Mouse (Mus musculus) forebrain, embryonic 11.5 days (tissue): Measurements from ENCODE around the gene Tmem214. TPM values are rescaled to one million over a fixed set of nuclear protein-coding genes. Genes with fewer than 3 reads are reported as not detected.

Source experiments
- ATAC-seq: fragments of 200-750 bp; cut with Nextera tagmentation; replicated peaks from 2 replicates; pipeline ENCODE4 v1.8.0; 2017; ENCODE audit warnings: moderate TSS enrichment; ENCODE audit not compliant: low FRiP score
- DNase-seq: peaks from one replicate; pipeline ENCODE4 v3.0.0-alpha.2; 2017; ENCODE audit warnings: low spot score
- H3K27ac ChIP-seq: fragments of 300-500 bp; sonication (generic); 2 replicates; pipeline ENCODE4 v1.5.1; 2014; ENCODE audit warnings: low read depth, low read length
- H3K27me3 ChIP-seq: fragments of 300-500 bp; sonication (generic); 2 replicates; pipeline ENCODE4 v1.6.1; 2014; ENCODE audit warnings: mild to moderate bottlenecking, low read length, mixed read lengths; ENCODE audit not compliant: control insufficient read depth, insufficient read depth
- H3K36me3 ChIP-seq: fragments of 300-500 bp; sonication (generic); 2 replicates; pipeline ENCODE4 v1.6.1; 2014; ENCODE audit warnings: mild to moderate bottlenecking, low read length, moderate library complexity, mixed read lengths; ENCODE audit not compliant: control insufficient read depth, insufficient read depth
- H3K4me1 ChIP-seq: fragments of 300-500 bp; sonication (generic); replicated peaks from 2 replicates; pipeline ENCODE4 v1.6.1; 2014; ENCODE audit warnings: low read length, mixed read lengths; ENCODE audit not compliant: control insufficient read depth, insufficient read depth
- H3K4me2 ChIP-seq: fragments of 300-500 bp; sonication (generic); 2 replicates; pipeline ENCODE4 v1.6.1; 2014; ENCODE audit warnings: low read depth, mild to moderate bottlenecking, low read length, moderate library complexity, mixed read lengths; ENCODE audit not compliant: severe bottlenecking
- H3K4me3 ChIP-seq: fragments of 300-500 bp; sonication (generic); 2 replicates; pipeline ENCODE4 v1.5.1; 2014; ENCODE audit warnings: low read depth, low read length
- H3K9ac ChIP-seq: fragments of 300-500 bp; sonication (generic); 2 replicates; pipeline ENCODE4 v1.6.1; 2014; ENCODE audit warnings: low read length
- H3K9me3 ChIP-seq: fragments of 300-500 bp; sonication (generic); 2 replicates; pipeline ENCODE4 v1.6.1; 2016; ENCODE audit warnings: low read length, mixed read lengths; ENCODE audit not compliant: control insufficient read depth
- WGBS: fragments of 180-500 bp; shearing (Covaris S2); extraction: QIAGEN DNeasy Blood & Tissue Kit; methylation state at CpG from one replicate; pipeline ENCODE4 v1.1.7; 2014; 5-methylcytosine and 5-hydroxymethylcytosine counted together
- polyA plus RNA-seq: library from polyadenylated mRNA; unstranded; fragments of >200 nt; fragmentation: Nextera tagmentation; extraction: Ambion mirVana; gene quantifications from 2 replicates; pipeline ENCODE4 v1.2.1, GENCODE M21; 2014

Gene Tmem214
- polyA plus RNA-seq, 1 experiment from 2014 or later = 49.8 TPM

- 86% methylated on average over 2 of the region's 2 CpGs for WGBS
These were observed 28.1 kb upstream of the Tmem214 start for GRCm38 (mm10) chr5:30839731-30840130.

GRCm38 (mm10) chr5:30841896-30842295 lies 25.9 kb upstream of the Tmem214 start:
- ATAC-seq (no peak), DNase-seq (no peak)
- 48% methylated on average over 3 of the region's 3 CpGs for WGBS

More at GRCm38 (mm10) chr5:30839731-30840130, 28.1 kb upstream of the Tmem214 start:
- H3K9me3 ChIP-seq = no peaks in the 10 kb centered on the region; the same call in 1 of the 2 replicates
- H3K4me1 ChIP-seq = no peaks in the 10 kb centered on the region
- no peak overlapping the region for H3K9ac ChIP-seq
- no peak overlapping the region for H3K4me2 ChIP-seq
- H3K27ac ChIP-seq = no peak overlapping the region
- no peaks in the 10 kb centered on the region for H3K27me3 ChIP-seq
- DNase-seq (no peak), ATAC-seq (no peak)
- H3K4me3 ChIP-seq = no peak overlapping the region
- no peaks in the 10 kb centered on the region; the same call in 1 of the 2 replicates for H3K36me3 ChIP-seq

GRCm38 (mm10) chr5:30849891-30850555 lies 17.8 kb upstream of the Tmem214 start:
- Histone ChIP-seq H3K9me3 (no peaks in the 10 kb centered on the region), H3K27me3 (no peaks in the 10 kb centered on the region), H3K36me3 (no peaks in the 10 kb centered on the region), H3K4me2 (no peak overlapping the region), H3K4me3 (no peak overlapping the region), H3K4me1 (no peaks in the 10 kb centered on the region), H3K27ac (no peak overlapping the region), H3K9ac (no peak overlapping the region)
- DNase-seq (no peak), ATAC-seq (no peak)
- WGBS = 68% methylated on average over 6 of the region's 6 CpGs

More at GRCm38 (mm10) chr5:30841896-30842295, 25.9 kb upstream of the Tmem214 start:
- Histone ChIP-seq H3K9me3 (no peaks in the 10 kb centered on the region; the same call in 1 of the 2 replicates), H3K36me3 (no peaks in the 10 kb centered on the region; the same call in 1 of the 2 replicates), H3K27me3 (no peaks in the 10 kb centered on the region), H3K4me1 (no peaks in the 10 kb centered on the region), H3K4me2 (no peak overlapping the region), H3K4me3 (no peak overlapping the region), H3K9ac (no peak overlapping the region), H3K27ac (no peak overlapping the region)

- 67% methylated on average over 2 of the region's 2 CpGs for WGBS
- no peak for ATAC-seq
- no peaks in the 10 kb centered on the region for H3K4me1 ChIP-seq
- no peak overlapping the region for H3K4me3 ChIP-seq
- H3K27ac ChIP-seq = no peak overlapping the region
- no peaks in the 10 kb centered on the region for H3K9me3 ChIP-seq
- H3K9ac ChIP-seq = no peak overlapping the region
- no peaks in the 10 kb centered on the region for H3K36me3 ChIP-seq
- no peaks in the 10 kb centered on the region for H3K27me3 ChIP-seq
- DNase-seq = no peak
- no peak overlapping the region for H3K4me2 ChIP-seq
These were observed 17.3 kb upstream of the Tmem214 start for GRCm38 (mm10) chr5:30850556-30850925.

- Histone ChIP-seq H3K36me3 (no peaks in the 10 kb centered on the region), H3K4me3 (no peak overlapping the region), H3K9me3 (no peaks in the 10 kb centered on the region), H3K27ac (no peak overlapping the region), H3K9ac (no peak overlapping the region), H3K4me1 (no peaks in the 10 kb centered on the region), H3K4me2 (no peak overlapping the region), H3K27me3 (no peaks in the 10 kb centered on the region)
- WGBS = 74% methylated on average over 4 of the region's 4 CpGs
- ATAC-seq (no peak), DNase-seq (no peak)
These were observed 14.3 kb upstream of the Tmem214 start for GRCm38 (mm10) chr5:30853522-30853921.

DNA sequence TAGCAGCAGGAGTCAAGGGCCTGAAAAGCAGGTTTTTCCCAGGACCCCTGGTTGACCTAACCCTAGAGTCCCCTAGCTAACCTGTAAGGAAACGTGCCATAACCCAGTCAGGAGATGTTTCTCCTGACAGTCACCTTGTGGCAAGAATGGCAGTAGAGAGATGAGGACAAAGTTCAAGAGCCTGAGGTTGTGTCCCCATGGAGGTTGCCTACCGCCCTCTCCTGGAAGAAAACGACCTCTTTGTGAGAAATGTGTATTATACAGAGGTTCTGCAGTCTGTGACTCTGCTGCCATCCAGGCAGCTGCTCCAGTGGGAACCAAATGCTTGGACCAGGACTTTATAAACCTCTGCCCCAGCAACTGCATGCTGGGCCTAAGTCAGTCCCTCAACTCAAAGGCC lies 12.1 kb upstream of the Tmem214 start:
- no peak overlapping the region for H3K9ac ChIP-seq
- DNase-seq (no peak), ATAC-seq (no peak)
- H3K27ac ChIP-seq = no peak overlapping the region
- H3K36me3 ChIP-seq = no peaks in the 10 kb centered on the region
- no peaks in the 10 kb centered on the region for H3K9me3 ChIP-seq
- H3K27me3 ChIP-seq = no peaks in the 10 kb centered on the region
- H3K4me3 ChIP-seq = no peak overlapping the region
- H3K4me2 ChIP-seq = no peak overlapping the region
- no peaks in the 10 kb centered on the region for H3K4me1 ChIP-seq
- WGBS = 58% methylated on average over 3 of the region's 3 CpGs

GRCm38 (mm10) chr5:30856124-30856523 lies 11.7 kb upstream of the Tmem214 start:
- WGBS = 79% methylated on average over 2 of the region's 2 CpGs
- H3K36me3 ChIP-seq = no peaks in the 10 kb centered on the region
- no peaks in the 10 kb centered on the region for H3K9me3 ChIP-seq
- DNase-seq = no peak
- no peak overlapping the region for H3K4me3 ChIP-seq
- no peak overlapping the region for H3K27ac ChIP-seq
- H3K27me3 ChIP-seq = no peaks in the 10 kb centered on the region
- no peaks in the 10 kb centered on the region for H3K4me1 ChIP-seq
- no peak overlapping the region for H3K9ac ChIP-seq
- ATAC-seq = no peak
- H3K4me2 ChIP-seq = no peak overlapping the region

- H3K9ac ChIP-seq = no peak overlapping the region
- H3K27me3 ChIP-seq = no peaks in the 10 kb centered on the region
- H3K4me1 ChIP-seq = no peaks in the 10 kb centered on the region
- H3K4me2 ChIP-seq = no peak overlapping the region
- H3K27ac ChIP-seq = no peak overlapping the region
- no peaks in the 10 kb centered on the region for H3K36me3 ChIP-seq
- no peak for ATAC-seq
- H3K9me3 ChIP-seq = no peaks in the 10 kb centered on the region
- 47% methylated on average over 4 of the region's 4 CpGs for WGBS
- no peak for DNase-seq
- H3K4me3 ChIP-seq = no peak overlapping the region
These were observed 4.0 kb upstream of the Tmem214 start for GRCm38 (mm10) chr5:30863852-30864251.

DNA sequence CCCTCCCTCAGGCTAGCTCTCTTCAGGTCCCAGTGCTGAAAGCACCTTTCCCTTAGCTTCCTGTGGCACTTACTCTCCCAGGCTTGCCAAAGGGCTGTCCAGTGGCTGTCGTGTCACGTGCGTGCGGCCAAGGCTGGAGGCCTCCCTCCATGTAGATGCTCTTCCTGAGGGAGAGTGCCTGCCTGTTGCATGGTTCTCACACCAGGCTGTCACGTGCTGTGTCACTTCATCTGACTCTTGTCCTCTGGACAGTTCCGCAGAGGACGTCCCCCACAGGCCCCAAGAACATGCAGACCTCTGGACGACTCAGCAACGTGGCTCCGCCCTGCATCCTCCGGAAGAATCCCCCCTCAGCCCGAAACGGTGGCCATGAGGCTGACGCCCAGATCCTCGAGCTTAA lies 3.5 kb upstream of the Tmem214 start:
- no peak overlapping the region for H3K4me3 ChIP-seq
- H3K4me1 ChIP-seq = peaks cover 2% of the 10 kb centered on the region; the same call in 1 of the 2 replicates
- 42% methylated on average over 15 of the region's 15 CpGs for WGBS
- no peaks in the 10 kb centered on the region for H3K9me3 ChIP-seq
- ATAC-seq (no peak), DNase-seq (no peak)
- no peaks in the 10 kb centered on the region for H3K36me3 ChIP-seq
- no peak overlapping the region for H3K9ac ChIP-seq
- no peaks in the 10 kb centered on the region for H3K27me3 ChIP-seq
- no peak overlapping the region for H3K27ac ChIP-seq
- no peak overlapping the region for H3K4me2 ChIP-seq
